Mouse (Mus musculus) left cerebral cortex, postnatal 14 days (tissue): ENCODE results near the gene Fam184a. TPM values are rescaled to one million over a fixed set of nuclear protein-coding genes. Genes with fewer than 3 reads are reported as not detected.

Source experiments
- DNase-seq, 2 experiments: peaks; one replicate each; pipeline ENCODE4 v3.0.0; 2021 to 2022; ENCODE audit warnings: low spot score in 2 of 2, mixed read lengths in 1 of 2
- intact Hi-C: fragments of 180-260 bp; cut with DNase I; formaldehyde crosslinking; loops from one replicate; pipeline ENCODE4 v1.15.1; 2025
- total RNA-seq, 2 experiments: library from RNA; stranded (reverse); gene quantifications; 2 replicates each; pipeline ENCODE4 v1.2.3; 2021

The Fam184a gene
- total RNA-seq, 2 experiments from 2014 or later: 21.1 to 22.2 TPM

GRCm38 (mm10) chr10:53615850-53616616, 134.9 kb downstream of the Fam184a start:
- intact Hi-C loops: no loop called here
- DNase-seq: no peak

DNA sequence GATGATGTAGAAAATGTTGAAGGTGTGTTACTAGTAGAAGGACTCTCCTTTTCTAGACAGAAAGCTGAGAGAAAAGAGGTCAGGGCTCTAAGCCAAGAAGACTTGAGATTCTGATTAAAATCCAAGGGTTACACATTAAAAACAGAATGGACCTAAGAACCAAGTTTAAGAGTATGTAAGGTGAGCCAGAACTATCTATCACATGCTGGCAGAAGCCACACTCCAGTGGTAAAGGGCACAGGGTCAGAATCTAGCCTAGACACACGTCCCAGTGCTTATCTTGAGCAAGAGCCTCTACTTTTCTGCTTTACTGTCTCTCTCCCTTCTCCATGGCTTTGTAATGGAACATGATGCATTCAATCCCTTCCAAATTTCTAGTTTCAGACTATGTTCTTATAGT, 137.0 kb downstream of the Fam184a start:
- intact Hi-C loops: no loop called here

GRCm38 (mm10) chr10:53612172-53612571, 138.8 kb downstream of the Fam184a start:
- DNase-seq: peak; percentile 29 to 35
- intact Hi-C loops: no loop called here

More for the DNA sequence above, 137.0 kb downstream of the Fam184a start:
- DNase-seq: no peak

GRCm38 (mm10) chr10:53608274-53608673, 142.6 kb downstream of the Fam184a start:
- DNase-seq: no peak
- intact Hi-C loops: no loop called here

- DNase-seq: no peak
Measured at GRCm38 (mm10) chr10:53605328-53605727, 145.6 kb downstream of the Fam184a start.

DNA sequence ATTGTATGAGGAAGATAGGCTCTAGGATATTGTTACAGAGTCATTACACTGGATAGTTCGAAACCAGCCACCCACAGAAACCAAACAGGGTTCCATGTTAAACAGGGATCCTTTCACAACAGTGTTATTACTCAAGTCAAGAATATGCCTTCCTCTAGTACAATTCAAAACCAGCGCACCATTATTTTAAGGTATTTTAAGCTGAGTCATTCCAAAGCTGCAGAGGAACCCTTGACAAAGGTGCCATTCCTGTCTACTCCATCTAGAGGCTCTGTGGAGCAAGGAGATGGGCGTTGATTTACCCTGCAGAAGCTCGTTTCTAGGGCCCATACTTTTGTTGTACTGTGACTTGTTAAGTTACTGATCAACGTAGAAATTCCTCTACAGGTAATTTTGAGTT, 152.1 kb downstream of the Fam184a start:
- intact Hi-C loops: loop anchor here (10.0 kb wide), 1 partner anchor 254 kb away; no protein-coding TSS in a partner anchor
- DNase-seq: no peak

More at GRCm38 (mm10) chr10:53605328-53605727, 145.6 kb downstream of the Fam184a start:
- intact Hi-C loops: no loop called here

DNA sequence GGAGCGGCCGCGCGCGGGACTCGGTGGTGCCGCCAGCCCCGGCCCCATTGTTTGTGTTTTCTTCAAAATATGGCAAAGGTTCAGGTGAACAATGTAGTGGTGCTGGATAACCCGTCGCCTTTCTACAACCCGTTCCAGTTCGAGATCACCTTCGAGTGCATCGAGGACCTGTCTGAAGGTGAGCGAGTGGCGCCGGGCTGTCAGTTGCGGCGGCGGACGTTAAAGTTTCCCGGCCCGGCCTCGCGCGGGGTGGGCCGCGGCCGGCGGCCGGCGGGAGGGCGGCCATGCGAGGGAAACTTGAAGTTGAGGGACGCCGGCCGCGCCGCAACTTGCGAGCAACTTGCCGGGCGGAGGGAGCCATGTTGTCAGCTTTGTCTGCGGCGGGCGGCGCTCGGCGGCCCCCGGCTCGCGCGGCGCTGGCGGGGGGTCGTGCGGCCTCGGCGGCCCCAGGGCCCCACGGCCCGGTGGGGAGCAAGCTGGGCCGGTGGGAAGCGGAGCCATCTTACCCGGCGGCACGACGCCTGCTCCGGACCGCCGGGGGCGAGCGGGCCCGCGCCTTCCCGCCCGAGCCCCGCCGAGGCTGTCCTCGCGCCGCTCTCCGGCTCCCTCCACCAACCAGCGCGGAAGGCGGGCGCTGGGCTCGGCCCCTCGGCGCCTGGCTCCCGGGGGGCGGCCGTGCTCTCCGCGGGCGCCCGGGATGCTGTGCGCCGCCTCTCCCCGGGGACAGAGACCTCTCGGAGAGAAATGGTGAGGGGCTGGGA, 153.6 kb downstream of the Fam184a start:
- intact Hi-C loops: loop anchor here (10.0 kb wide), 1 partner anchor 252 kb away; no protein-coding TSS in a partner anchor
- DNase-seq: peak in 1 of 2 experiments; percentile 41

GRCm38 (mm10) chr10:53596677-53597120, 154.2 kb downstream of the Fam184a start, which contains the start of gene Asf1a:
Gene Asf1a (plus strand): TSS chr10:53596757.
- peak; percentile 96 to 97 for DNase-seq
- intact Hi-C loops: loop anchor here (10.0 kb wide), 1 partner anchor 252 kb away; no protein-coding TSS in a partner anchor

DNA sequence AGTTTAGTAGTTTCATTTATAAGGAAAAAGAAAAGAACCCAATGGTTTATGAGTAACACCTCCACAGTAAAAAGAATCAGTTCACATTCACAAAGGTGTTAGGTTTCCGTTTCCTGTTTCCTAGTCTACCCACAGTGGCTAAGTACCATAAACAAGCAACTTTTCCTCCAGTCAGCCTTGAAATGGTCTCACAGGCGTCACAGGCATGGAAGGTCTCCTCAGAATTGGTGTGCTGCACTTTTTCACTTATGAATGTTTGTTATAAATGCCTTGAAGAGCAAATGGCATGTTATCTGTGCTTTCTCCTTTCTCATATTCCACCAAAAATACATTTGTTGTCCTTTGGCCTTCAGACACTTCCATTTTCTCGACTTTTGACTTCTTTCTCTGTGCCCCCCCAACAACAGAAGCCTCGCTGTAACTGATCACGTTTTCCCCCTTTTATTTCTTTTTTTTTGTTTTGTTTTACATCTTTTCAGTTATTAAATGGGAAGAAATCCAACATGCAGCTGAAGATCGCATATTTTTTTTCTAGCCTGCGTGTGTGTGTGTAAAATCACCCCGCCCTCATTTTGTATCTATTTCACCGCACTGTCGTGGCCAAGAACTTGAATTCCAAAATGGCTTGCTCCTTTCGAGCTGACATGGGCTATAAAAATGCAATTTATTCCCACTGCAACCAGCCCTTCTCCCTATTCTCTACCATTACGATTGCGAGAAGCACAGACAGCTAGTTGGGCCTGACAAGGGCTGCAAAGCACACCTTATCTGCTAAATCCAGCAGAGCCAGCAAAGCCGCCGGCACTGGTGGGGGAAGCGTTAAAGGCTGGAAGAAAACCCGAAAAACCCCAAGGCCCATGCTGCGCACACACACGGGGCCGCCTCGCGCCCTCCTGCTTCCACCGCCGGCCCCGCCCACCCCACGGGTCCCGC, 154.9 kb downstream of the Fam184a start:
- intact Hi-C loops: loop anchor here (10.0 kb wide), 1 partner anchor 251 kb away; no protein-coding TSS in a partner anchor
- DNase-seq: no peak

DNA sequence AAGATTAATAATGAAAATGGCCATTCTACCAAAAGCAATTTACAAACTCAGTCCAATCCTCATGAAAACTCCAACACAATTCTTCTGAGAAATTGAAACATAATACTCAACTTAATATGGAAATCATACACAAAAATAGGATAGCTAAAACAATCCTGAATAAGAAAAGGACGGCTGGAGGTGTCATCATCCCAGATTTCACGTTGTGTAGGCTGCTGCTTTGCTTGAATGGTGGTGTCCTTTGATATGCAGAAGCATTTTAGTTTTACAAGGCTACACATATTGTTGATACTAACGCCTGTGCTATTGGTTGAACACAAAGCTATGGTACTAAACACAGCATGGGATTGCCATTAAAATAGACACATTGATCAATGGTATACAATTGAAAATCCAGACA, 165.1 kb downstream of the Fam184a start:
- intact Hi-C loops: no loop called here
- DNase-seq: no peak

Other genes starting within 250 kb of the Fam184a start
- 10 to 100 TPM; 19.6 to 21.4 TPM for gene Asf1a, start 154.4 kb downstream of the Fam184a start, total RNA-seq
- gene Mcm9, start 120.7 kb downstream of the Fam184a start, total RNA-seq: 1 to 10 TPM; 6.1 to 8.0 TPM